In the genomic region with DNA sequence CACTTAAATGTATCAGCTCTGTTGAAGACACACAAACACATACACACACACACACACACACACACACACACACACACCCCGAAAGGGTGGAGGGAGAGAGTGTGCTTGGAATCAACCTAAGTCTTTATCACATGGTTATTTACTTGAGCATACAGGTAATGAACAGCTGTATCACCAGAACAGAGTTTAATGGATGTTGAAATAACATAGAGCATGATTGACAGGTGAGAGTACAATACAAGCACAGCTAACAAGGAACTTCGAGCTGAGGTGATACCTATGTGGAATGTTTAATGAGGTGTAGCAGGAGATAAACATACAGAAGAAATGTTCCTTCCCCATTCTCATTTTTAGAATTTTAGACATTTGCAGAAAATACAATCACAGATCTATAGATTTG, we compare ENCODE assay signal across 19 mouse cellular contexts.
A peak's percentile ranks its signal among the peaks of the same experiment; 100 is the strongest.
DNase-seq lines count a peak whose midpoint lies in the region; ATAC-seq and TF ChIP-seq lines count a peak whose summit lies in the region.
"Had no signal": no experiment of that assay in that cellular context is flagged by ENCODE, and none has a peak within 500 bp of the region (broad histone marks: within the 10 kb centered on the region; RNA-seq: fewer than 3 reads in every experiment).

No protein-coding gene starts in this region.

- H3K9me3 ChIP-seq in midbrain, embryonic 16.5 days (replicated peaks; ENCODE audit: control insufficient read depth, low read length, poor library complexity, severe bottlenecking), result no peaks in the 10 kb centered on the region
- H3K9me3 ChIP-seq in midbrain, postnatal 0 days (ENCODE audit: low read length), result no peaks in the 10 kb centered on the region
- H3K9me3 ChIP-seq in stomach, embryonic 16.5 days (replicated peaks; ENCODE audit: control insufficient read depth, low read length), result no peaks in the 10 kb centered on the region
- H3K9me3 ChIP-seq: embryonic facial prominence, embryonic 10.5 days; embryonic facial prominence, embryonic 12.5 days; forebrain, embryonic 15.5 days had no signal

- no peaks in the 10 kb centered on the region for H3K36me3 ChIP-seq in midbrain, embryonic 16.5 days (ENCODE audit: control insufficient read depth, insufficient read depth, low read length)
- no peaks in the 10 kb centered on the region for H3K36me3 ChIP-seq in midbrain, postnatal 0 days (ENCODE audit: insufficient read depth, low read length)
- H3K36me3 ChIP-seq in stomach, embryonic 16.5 days (ENCODE audit: control insufficient read depth, insufficient read depth, low read length), result no peaks in the 10 kb centered on the region
- H3K36me3 ChIP-seq: embryonic facial prominence, embryonic 10.5 days; embryonic facial prominence, embryonic 12.5 days; forebrain, embryonic 15.5 days had no signal

- ATAC-seq in midbrain, embryonic 16.5 days, result peak; percentile 60; the same call in 1 of the 2 replicates
- ATAC-seq in midbrain, postnatal 0 days (ENCODE audit: low FRiP score), result no peak
- ATAC-seq in stomach, embryonic 16.5 days (ENCODE audit: insufficient read depth, low FRiP score), result peak; percentile 71; the same call in 1 of the 2 replicates
- ATAC-seq: forebrain, embryonic 15.5 days; forebrain, postnatal 0 days had no signal

- H3K27ac ChIP-seq in midbrain, embryonic 16.5 days (ENCODE audit: low read length), result no peak overlapping the region
- H3K27ac ChIP-seq in midbrain, postnatal 0 days (ENCODE audit: low read depth, low read length), result no peak overlapping the region
- no peak overlapping the region for H3K27ac ChIP-seq in stomach, embryonic 16.5 days (ENCODE audit: low read length)
- H3K27ac ChIP-seq: embryonic facial prominence, embryonic 10.5 days; embryonic facial prominence, embryonic 12.5 days; forebrain, embryonic 15.5 days had no signal

- H3K4me1 ChIP-seq in midbrain, embryonic 16.5 days (ENCODE audit: control insufficient read depth, insufficient read depth, low read length), result no peaks in the 10 kb centered on the region
- no peaks in the 10 kb centered on the region for H3K4me1 ChIP-seq in midbrain, postnatal 0 days (ENCODE audit: insufficient read depth, low read length)
- no peaks in the 10 kb centered on the region for H3K4me1 ChIP-seq in stomach, embryonic 16.5 days (ENCODE audit: control insufficient read depth, insufficient read depth, low read length)
- H3K4me1 ChIP-seq: embryonic facial prominence, embryonic 10.5 days; embryonic facial prominence, embryonic 12.5 days; forebrain, embryonic 15.5 days had no signal

- no peak for TF ChIP-seq CTCF in midbrain, postnatal 0 days (IDR thresholded peaks at IDR 0.05)

- no peak overlapping the region for H3K4me2 ChIP-seq in midbrain, embryonic 16.5 days (ENCODE audit: low read length)
- no peak overlapping the region for H3K4me2 ChIP-seq in midbrain, postnatal 0 days (ENCODE audit: low read depth, low read length, poor library complexity, severe bottlenecking)
- no peak overlapping the region for H3K4me2 ChIP-seq in stomach, embryonic 16.5 days (ENCODE audit: low read depth, low read length)
- H3K4me2 ChIP-seq: embryonic facial prominence, embryonic 12.5 days; forebrain, embryonic 15.5 days had no signal

- H3K27me3 ChIP-seq in midbrain, embryonic 16.5 days (ENCODE audit: control insufficient read depth, insufficient read depth, low read depth, low read length), result no peaks in the 10 kb centered on the region
- no peaks in the 10 kb centered on the region for H3K27me3 ChIP-seq in midbrain, postnatal 0 days (ENCODE audit: insufficient read depth, low read length)
- no peaks in the 10 kb centered on the region for H3K27me3 ChIP-seq in stomach, embryonic 16.5 days (ENCODE audit: control insufficient read depth, insufficient read depth, low read length)
- H3K27me3 ChIP-seq: embryonic facial prominence, embryonic 12.5 days; forebrain, embryonic 15.5 days had no signal

- no peak overlapping the region for H3K4me3 ChIP-seq in midbrain, embryonic 16.5 days (ENCODE audit: low read depth, low read length)
- no peak overlapping the region for H3K4me3 ChIP-seq in midbrain, postnatal 0 days (ENCODE audit: low read depth, low read length)
- no peak overlapping the region for H3K4me3 ChIP-seq in stomach, embryonic 16.5 days (replicated peaks; ENCODE audit: low read length)
- H3K4me3 ChIP-seq: embryonic facial prominence, embryonic 10.5 days; embryonic facial prominence, embryonic 12.5 days; forebrain, embryonic 15.5 days had no signal

- intact Hi-C loops in heart, postnatal 10 days (cut with DNase I), result no loop called here

- WGBS in midbrain, embryonic 16.5 days, result 62% methylated on average over 2 of the region's 2 CpGs
- WGBS in midbrain, postnatal 0 days, result 48% methylated on average over 2 of the region's 2 CpGs
- 43% methylated on average over 2 of the region's 2 CpGs for WGBS in stomach, embryonic 16.5 days

- DNase-seq in midbrain, postnatal 0 days (ENCODE audit: low spot score), result no peak
- peak; percentile 34 for DNase-seq in naive thymus-derived CD4-positive, alpha-beta T cell, adult 2 months (ENCODE audit: low read depth)
- DNase-seq in heart, postnatal 10 days, result no peak
- no peak for DNase-seq in left cerebral cortex, adult 9 months (ENCODE audit: low spot score in 2 of 2)
- no peak for DNase-seq in adrenal gland, postnatal 4 days (ENCODE audit: low spot score in 2 of 2)
- DNase-seq: adrenal gland, adult 8-10 months; adrenal gland, postnatal 14 days; adrenal gland, postnatal 36 days; cerebellum, adult 11-12 months; cerebellum, adult 2 months; cerebellum, adult 9-10 months; cerebellum, postnatal 10 days; cerebellum, postnatal 25 days; forebrain, postnatal 0 days had no signal

- H3K9ac ChIP-seq in midbrain, embryonic 16.5 days (ENCODE audit: low read depth, low read length), result no peak overlapping the region
- H3K9ac ChIP-seq in midbrain, postnatal 0 days (replicated peaks; ENCODE audit: low read length, poor library complexity, severe bottlenecking), result no peak overlapping the region
- no peak overlapping the region for H3K9ac ChIP-seq in stomach, embryonic 16.5 days (ENCODE audit: low read length)
- H3K9ac ChIP-seq: embryonic facial prominence, embryonic 12.5 days; forebrain, embryonic 15.5 days; forebrain, postnatal 0 days had no signal
